Mouse (Mus musculus) heart, embryonic 14.5 days (tissue): ENCODE results near the gene Vangl2. TPM values are rescaled to one million over a fixed set of nuclear protein-coding genes. Genes with fewer than 3 reads are reported as not detected.
"Not testable (repeated sequence)": the region's sequence is repeated elsewhere in the genome, so short reads cannot be mapped to it uniquely, and the experiment has no call there.

Source experiments
- ATAC-seq: fragments of 200-750 bp; cut with Nextera tagmentation; 2 replicates; pipeline ENCODE4 v1.8.0; 2017; ENCODE audit warnings: low read depth, moderate TSS enrichment; ENCODE audit not compliant: insufficient number of reproducible peaks, insufficient read depth, low FRiP score
- H3K27ac ChIP-seq, 2 experiments: fragments of 200-500 bp in 1 of 2; fragments of 300-500 bp in 1 of 2; sonication (generic) in 1 of 2; replicated peaks in 1 of 2; 2 replicates each; pipeline ENCODE4 v1.5.1; 2012 to 2014; ENCODE audit warnings: low read depth in 2 of 2, low read length in 2 of 2, control low read depth in 1 of 2, mild to moderate bottlenecking in 1 of 2, mixed read lengths in 1 of 2; ENCODE audit not compliant: control insufficient read depth in 1 of 2, insufficient read depth in 1 of 2
- H3K27me3 ChIP-seq: fragments of 300-500 bp; sonication (generic); 2 replicates; pipeline ENCODE4 v1.6.1; 2014; ENCODE audit warnings: mild to moderate bottlenecking, low read length, control low read depth; ENCODE audit not compliant: control insufficient read depth, insufficient read depth
- H3K36me3 ChIP-seq: fragments of 300-500 bp; sonication (generic); 2 replicates; pipeline ENCODE4 v1.6.1; 2014; ENCODE audit warnings: mild to moderate bottlenecking, control low read depth, low read length, mixed read lengths; ENCODE audit not compliant: control insufficient read depth, insufficient read depth
- H3K4me1 ChIP-seq, 2 experiments: fragments of 200-500 bp in 1 of 2; fragments of 300-500 bp in 1 of 2; sonication (generic) in 1 of 2; 2 replicates each; pipeline ENCODE4 v1.6.1; 2012 to 2014; ENCODE audit warnings: low read length in 2 of 2, control low read depth in 1 of 2, mixed read lengths in 1 of 2; ENCODE audit not compliant: control insufficient read depth in 2 of 2, insufficient read depth in 2 of 2
- H3K4me2 ChIP-seq: fragments of 300-500 bp; sonication (generic); 2 replicates; pipeline ENCODE4 v1.6.1; 2014; ENCODE audit warnings: mild to moderate bottlenecking, low read length
- H3K4me3 ChIP-seq, 2 experiments: fragments of 200-500 bp in 1 of 2; fragments of 300-500 bp in 1 of 2; sonication (generic) in 1 of 2; 2 replicates each; pipeline ENCODE4 v1.5.1; 2012 to 2014; ENCODE audit warnings: low read length in 2 of 2, mild to moderate bottlenecking in 2 of 2, control low read depth in 1 of 2, low read depth in 1 of 2, moderate library complexity in 1 of 2; ENCODE audit not compliant: control insufficient read depth in 1 of 2, insufficient read depth in 1 of 2
- H3K9ac ChIP-seq: fragments of 300-500 bp; sonication (generic); 2 replicates; pipeline ENCODE4 v1.6.1; 2014; ENCODE audit warnings: mild to moderate bottlenecking, low read length
- H3K9me3 ChIP-seq: fragments of 300-500 bp; sonication (generic); 2 replicates; pipeline ENCODE4 v1.6.1; 2016; ENCODE audit warnings: low read length, control low read depth; ENCODE audit not compliant: control insufficient read depth
- WGBS: fragments of 180-500 bp; shearing (Covaris S2); extraction: QIAGEN DNeasy Blood & Tissue Kit; methylation state at CpG from one replicate; pipeline ENCODE4 v1.1.7; 2014; 5-methylcytosine and 5-hydroxymethylcytosine counted together
- polyA plus RNA-seq: library from polyadenylated mRNA; unstranded; fragments of >200 nt; fragmentation: Nextera tagmentation; extraction: Ambion mirVana; gene quantifications from 2 replicates; pipeline ENCODE4 v1.2.1, GENCODE M21; 2014

Gene Vangl2
- polyA plus RNA-seq, 1 experiment from 2014 or later = 9.2 TPM

GRCm38 (mm10) chr1:171975377-171975776 is 52.9 kb downstream of the Vangl2 start:
- H3K27ac ChIP-seq = no peak overlapping the region
- H3K9ac ChIP-seq = no peak overlapping the region
- peaks cover 4% of the 10 kb centered on the region; the same call in 1 of the 2 replicates for H3K9me3 ChIP-seq
- no peaks in the 10 kb centered on the region for H3K27me3 ChIP-seq
- no peak overlapping the region for H3K4me2 ChIP-seq
- H3K36me3 ChIP-seq = no peaks in the 10 kb centered on the region
- 84% methylated on average over 9 of the region's 9 CpGs for WGBS
- no peak overlapping the region for H3K4me3 ChIP-seq
- ATAC-seq = no peak
- no peaks in the 10 kb centered on the region for H3K4me1 ChIP-seq

GRCm38 (mm10) chr1:171974361-171974760 is 53.9 kb downstream of the Vangl2 start:
- not testable (repeated sequence) for ATAC-seq, H3K27me3 ChIP-seq
- WGBS = 92% methylated on average over 2 of the region's 2 CpGs

GRCm38 (mm10) chr1:171970854-171971586 is 57.2 kb downstream of the Vangl2 start:
- no peak overlapping the region for H3K27ac ChIP-seq
- no peaks in the 10 kb centered on the region for H3K27me3 ChIP-seq
- H3K4me3 ChIP-seq = no peak overlapping the region
- H3K9me3 ChIP-seq = peaks cover 6% of the 10 kb centered on the region; the same call in 1 of the 2 replicates
- ATAC-seq = no peak
- 70% methylated on average over 10 of the region's 10 CpGs for WGBS
- no peaks in the 10 kb centered on the region for H3K4me1 ChIP-seq
- no peak overlapping the region for H3K4me2 ChIP-seq
- H3K9ac ChIP-seq = no peak overlapping the region
- H3K36me3 ChIP-seq = no peaks in the 10 kb centered on the region

More at GRCm38 (mm10) chr1:171974361-171974760, 53.9 kb downstream of the Vangl2 start:
- not testable (repeated sequence) for H3K4me2 ChIP-seq, H3K9me3 ChIP-seq, H3K9ac ChIP-seq, H3K36me3 ChIP-seq, H3K4me1 ChIP-seq, H3K27ac ChIP-seq, H3K4me3 ChIP-seq

GRCm38 (mm10) chr1:171969221-171969620 is 59.0 kb downstream of the Vangl2 start:
- no peak overlapping the region for H3K27ac ChIP-seq
- H3K27me3 ChIP-seq = no peaks in the 10 kb centered on the region
- no peak for ATAC-seq
- H3K4me2 ChIP-seq = no peak overlapping the region
- H3K4me3 ChIP-seq = no peak overlapping the region
- H3K9ac ChIP-seq = no peak overlapping the region
- peaks cover 3% of the 10 kb centered on the region; the same call in 1 of the 2 replicates for H3K9me3 ChIP-seq
- 73% methylated on average over 6 of the region's 6 CpGs for WGBS
- no peaks in the 10 kb centered on the region for H3K4me1 ChIP-seq
- no peaks in the 10 kb centered on the region for H3K36me3 ChIP-seq

- no peak overlapping the region for H3K4me2 ChIP-seq
- no peaks in the 10 kb centered on the region for H3K36me3 ChIP-seq
- ATAC-seq = no peak
- H3K9ac ChIP-seq = no peak overlapping the region
- peaks cover 3% of the 10 kb centered on the region; the same call in 1 of the 2 replicates for H3K9me3 ChIP-seq
- no peaks in the 10 kb centered on the region for H3K4me1 ChIP-seq
- H3K27ac ChIP-seq = no peak overlapping the region
- H3K27me3 ChIP-seq = no peaks in the 10 kb centered on the region
- no peak overlapping the region for H3K4me3 ChIP-seq
- WGBS = 56% methylated on average over 6 of the region's 6 CpGs
Measured at GRCm38 (mm10) chr1:171966054-171966790, 62.0 kb downstream of the Vangl2 start.

- Histone ChIP-seq H3K36me3 (no peaks in the 10 kb centered on the region), H3K9me3 (peaks cover 3% of the 10 kb centered on the region; the same call in 1 of the 2 replicates), H3K4me3 (no peak overlapping the region), H3K4me1 (no peaks in the 10 kb centered on the region), H3K27ac (no peak overlapping the region), H3K27me3 (no peaks in the 10 kb centered on the region), H3K9ac (no peak overlapping the region), H3K4me2 (no peak overlapping the region)
- WGBS = 68% methylated on average over 6 of the region's 6 CpGs
- ATAC-seq = no peak
Measured at GRCm38 (mm10) chr1:171963613-171964012, 64.6 kb downstream of the Vangl2 start.

GRCm38 (mm10) chr1:171961704-171962103 is 66.5 kb downstream of the Vangl2 start:
- Histone ChIP-seq H3K4me1 (no peaks in the 10 kb centered on the region), H3K9me3 (no peaks in the 10 kb centered on the region), H3K4me3 (no peak overlapping the region), H3K27me3 (no peaks in the 10 kb centered on the region), H3K27ac (no peak overlapping the region), H3K4me2 (no peak overlapping the region), H3K9ac (no peak overlapping the region), H3K36me3 (no peaks in the 10 kb centered on the region)
- 84% methylated on average over 6 of the region's 6 CpGs for WGBS
- no peak for ATAC-seq
